Mouse (Mus musculus): ENCODE results near the gene Frzb. TPM values are rescaled to one million over a fixed set of nuclear protein-coding genes. Genes with fewer than 3 reads are reported as not detected.

Gene Frzb
- total and polyA plus RNA-seq, 3 experiments, result not detected

DNA sequence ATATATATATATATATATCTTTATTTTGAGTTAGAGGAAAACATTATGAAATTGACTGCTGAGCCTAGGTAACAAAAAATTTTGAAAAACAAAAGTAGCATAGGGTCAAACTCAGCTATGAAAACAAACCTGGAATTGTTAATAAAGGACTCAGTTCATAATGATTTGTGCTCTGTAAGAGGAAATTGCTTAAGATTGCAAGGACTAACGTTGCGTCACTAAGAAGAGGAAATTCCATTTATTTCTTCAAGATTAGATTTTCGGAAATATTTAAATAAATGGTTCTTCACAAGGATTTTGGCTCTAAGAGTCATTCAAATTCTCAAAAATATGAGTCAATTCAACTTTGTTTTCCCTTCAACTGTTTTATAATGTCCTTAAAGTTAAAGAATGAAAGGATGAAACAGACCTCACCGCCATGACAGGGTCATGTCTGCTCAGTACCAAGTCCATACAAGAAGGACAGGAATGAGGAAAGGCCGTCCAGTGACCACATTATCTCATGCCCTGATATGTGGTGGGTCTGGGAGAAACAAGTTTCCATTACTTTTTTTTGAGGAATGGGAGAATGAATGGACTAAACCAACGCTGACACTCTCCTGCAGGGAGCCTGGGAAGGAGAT, 14.1 kb downstream of the Frzb start:
- no peaks in the 10 kb centered on the region for H3K36me3 ChIP-seq (ENCODE audit: control insufficient read depth in 1 of 2, insufficient read depth in 2 of 2, low read length in 2 of 2)
- no peaks in the 10 kb centered on the region for H3K27me3 ChIP-seq (ENCODE audit: control insufficient read depth in 1 of 2, insufficient read depth in 2 of 2, low read length in 2 of 2)
- no peaks in the 10 kb centered on the region for H3K79me2 ChIP-seq (ENCODE audit: control insufficient read depth, insufficient read depth, low read length, poor library complexity)
- no peak overlapping the region for H3K9ac ChIP-seq (ENCODE audit: control insufficient read depth, low read depth, low read length, poor library complexity, severe bottlenecking)
- no peak overlapping the region for H3K27ac ChIP-seq (ENCODE audit: control insufficient read depth, low read depth, low read length)
- H3K9me3 ChIP-seq (replicated peaks; ENCODE audit: insufficient read depth, low read length), result no peaks in the 10 kb centered on the region
- no peak for TF ChIP-seq USF1 (IDR thresholded peaks at IDR 0.05; ENCODE audit: low read depth, low read length)
- no peak for TF ChIP-seq MEF2A (IDR thresholded peaks at IDR 0.05; ENCODE audit: extremely low read depth, insufficient replicate concordance, low read depth, low read length, poor library complexity, severe bottlenecking)
- TF ChIP-seq MYC (IDR thresholded peaks at IDR 0.05; ENCODE audit: low read depth, low read length), result no peak
- TF ChIP-seq RCOR1 (IDR thresholded peaks at IDR 0.05; ENCODE audit: low read depth, low read length), result no peak
- no peak for TF ChIP-seq SIN3A (IDR thresholded peaks at IDR 0.05; ENCODE audit: low read length)
- no peak for TF ChIP-seq KAT2A (conservative IDR thresholded peaks at IDR 0.05; ENCODE audit: low read depth, low read length)
- no peak for TF ChIP-seq ZMIZ1 (IDR thresholded peaks at IDR 0.05; ENCODE audit: low read depth, low read length)
- TF ChIP-seq ZC3H11A (IDR thresholded peaks at IDR 0.05; ENCODE audit: low read depth, low read length), result no peak
- no peak for TF ChIP-seq MAX (IDR thresholded peaks at IDR 0.05; ENCODE audit: low read length)
- TF ChIP-seq CTCF (IDR thresholded peaks at IDR 0.05 in 2 of 3, conservative IDR thresholded peaks at IDR 0.05 in 1 of 3; ENCODE audit: control insufficient read depth in 1 of 3, insufficient read depth in 1 of 3, low read depth in 2 of 3, low read length in 3 of 3, poor library complexity in 1 of 3, severe bottlenecking in 1 of 3), result no peak
- H3K4me1 ChIP-seq (ENCODE audit: control insufficient read depth in 1 of 2, insufficient read depth in 2 of 2, low read length in 2 of 2), result no peaks in the 10 kb centered on the region
- DNase-seq (ENCODE audit: low read depth, low spot score), result no peak
- H3K4me3 ChIP-seq (ENCODE audit: control insufficient read depth in 1 of 2, insufficient read depth in 1 of 2, low read depth in 2 of 2, low read length in 2 of 2), result no peak overlapping the region

DNA sequence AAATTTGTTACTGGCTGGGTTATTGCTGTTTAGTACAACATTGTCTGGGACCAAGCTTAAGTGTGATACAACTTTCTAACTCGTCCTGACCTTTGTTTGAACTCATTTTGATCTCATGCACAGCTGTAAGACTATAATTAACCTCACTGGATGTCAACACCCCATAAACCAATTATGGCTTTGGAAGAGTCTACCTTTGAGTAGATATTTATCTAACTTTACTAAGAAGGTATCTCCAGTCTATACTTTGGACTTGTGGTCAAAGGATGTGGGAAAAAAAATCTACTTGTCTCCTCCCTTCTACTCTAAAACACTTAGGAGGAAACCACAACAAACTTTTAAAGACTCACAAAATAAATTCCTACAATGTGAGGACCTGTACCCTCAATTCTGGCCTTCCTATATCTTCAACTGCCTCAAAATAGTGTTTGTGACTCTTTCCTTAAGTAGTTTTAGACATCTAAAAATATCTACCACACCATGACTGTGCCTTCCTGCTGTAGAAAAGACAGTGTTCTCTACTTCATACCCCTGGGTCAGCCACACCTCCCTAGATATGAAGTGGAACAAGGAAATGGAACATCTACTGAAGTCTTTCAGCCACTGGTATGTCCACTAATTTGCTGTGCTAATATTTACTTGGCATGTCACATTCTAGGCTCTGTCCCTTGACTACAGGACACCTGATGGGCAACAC, 16.9 kb downstream of the Frzb start:
- no peaks in the 10 kb centered on the region for H3K36me3 ChIP-seq (ENCODE audit: control insufficient read depth in 1 of 2, insufficient read depth in 2 of 2, low read length in 2 of 2)
- TF ChIP-seq KAT2A (conservative IDR thresholded peaks at IDR 0.05; ENCODE audit: low read depth, low read length) (no peak), MAFK (IDR thresholded peaks at IDR 0.05; ENCODE audit: borderline replicate concordance, low read depth, low read length) (no peak), USF2 (IDR thresholded peaks at IDR 0.05; ENCODE audit: borderline replicate concordance in 1 of 2, insufficient read depth in 1 of 2, low read depth in 1 of 2, low read length in 2 of 2) (no peak), BHLHE40 (IDR thresholded peaks at IDR 0.05; ENCODE audit: borderline replicate concordance, low read depth, low read length) (no peak), MYB (IDR thresholded peaks at IDR 0.05; ENCODE audit: low read depth, low read length) (no peak), GABPA (IDR thresholded peaks at IDR 0.05; ENCODE audit: low read depth, low read length) (no peak), ZNF384 (IDR thresholded peaks at IDR 0.05; ENCODE audit: low read depth, low read length) (no peak)
- H3K79me2 ChIP-seq (ENCODE audit: control insufficient read depth, insufficient read depth, low read length, poor library complexity), result no peaks in the 10 kb centered on the region
- H3K9me3 ChIP-seq (replicated peaks; ENCODE audit: insufficient read depth, low read length), result no peaks in the 10 kb centered on the region
- no peaks in the 10 kb centered on the region for H3K27me3 ChIP-seq (ENCODE audit: control insufficient read depth in 1 of 2, insufficient read depth in 2 of 2, low read length in 2 of 2)
- H3K4me3 ChIP-seq (ENCODE audit: control insufficient read depth in 1 of 2, insufficient read depth in 1 of 2, low read depth in 2 of 2, low read length in 2 of 2), result no peak overlapping the region
- no peak overlapping the region for H3K27ac ChIP-seq (ENCODE audit: control insufficient read depth, low read depth, low read length)
- H3K9ac ChIP-seq (ENCODE audit: control insufficient read depth, low read depth, low read length, poor library complexity, severe bottlenecking), result no peak overlapping the region
- H3K4me1 ChIP-seq (ENCODE audit: control insufficient read depth in 1 of 2, insufficient read depth in 2 of 2, low read length in 2 of 2), result no peaks in the 10 kb centered on the region
- no peak for DNase-seq (ENCODE audit: low read depth, low spot score)

Data from MEL (cell line).